Mouse (Mus musculus) gastrocnemius, adult 2 months (tissue): Measurements from ENCODE around the gene Cacng8. TPM values are rescaled to one million over a fixed set of nuclear protein-coding genes. Genes with fewer than 3 reads are reported as not detected.

Experiments used
- DNase-seq: peaks from one replicate; pipeline ENCODE4 v3.0.0; 2022
- H3K27ac ChIP-seq: fragments of 200-600 bp; 2 replicates; pipeline ENCODE4 v1.8.1; 2022; ENCODE audit warnings: mild to moderate bottlenecking
- H3K4me3 ChIP-seq: fragments of 200-600 bp; 2 replicates; pipeline ENCODE4 v1.8.1; 2022; ENCODE audit warnings: mild to moderate bottlenecking, moderate library complexity
- CTCF ChIP-seq: fragments of 200-600 bp; IDR thresholded peaks from 2 replicates; pipeline ENCODE4 v1.8.1; 2022; ENCODE audit warnings: antibody characterized with exemption, mild to moderate bottlenecking, moderate library complexity
- intact Hi-C: fragments of 180-260 bp; cut with DNase I; formaldehyde crosslinking; loops from one replicate; pipeline ENCODE4 v1.15.1; 2025
- long read RNA-seq, 2 experiments: library from polyadenylated mRNA; stranded (forward); transcript quantifications; one replicate each; pipeline ENCODE4 v2.0.0; 2021
- total RNA-seq, 2 experiments: library from RNA; stranded (reverse); gene quantifications; 2 replicates each; pipeline ENCODE4 v1.2.3; 2021

Cacng8 gene
- total RNA-seq = not detected
- long read RNA-seq, experiment 1 = 0 reads
- long read RNA-seq, experiment 2 = 0 reads

DNA sequence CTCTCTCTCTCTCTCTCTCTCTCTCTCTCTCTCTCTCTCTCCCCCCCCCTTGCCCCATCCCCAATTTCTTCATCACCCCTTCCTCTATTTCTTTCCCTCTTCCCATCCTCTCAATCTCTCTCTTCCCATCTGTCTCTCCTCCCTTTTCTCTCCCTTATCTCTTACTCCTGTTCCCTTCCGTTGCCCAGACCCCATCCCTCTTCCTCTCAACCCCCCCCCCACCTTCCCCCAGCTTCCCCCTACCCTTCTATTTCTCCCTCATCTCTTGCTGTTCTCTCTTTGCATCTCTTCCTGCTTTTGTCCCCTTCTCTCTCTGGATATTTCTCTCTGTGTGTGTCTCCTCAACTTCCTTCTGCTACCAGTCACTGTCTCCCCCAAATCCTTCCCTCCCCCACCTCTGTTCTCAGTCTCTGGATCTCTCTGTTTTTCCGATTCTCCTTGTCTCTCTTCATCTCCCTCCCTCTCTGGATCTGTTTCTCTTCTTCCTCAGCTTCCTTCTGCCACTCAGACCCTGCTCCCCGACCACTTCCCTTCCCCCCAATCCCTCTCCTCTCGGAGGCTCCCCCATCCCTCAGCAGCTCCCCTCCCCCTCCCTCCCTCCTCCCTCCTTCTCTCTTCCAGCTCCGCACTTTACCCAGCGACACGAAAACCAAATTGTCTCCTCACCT is at the start of gene Cacng8:
Cacng8 (plus strand) TSS at position 271 of the 668 bp plus-strand sequence.
- TF ChIP-seq CTCF = no peak
- no peak for DNase-seq
- no peak within 1 kb of the TSS for H3K4me3 ChIP-seq
- no peak within 1 kb of the TSS for H3K27ac ChIP-seq
- intact Hi-C loops = no loop called here

DNA sequence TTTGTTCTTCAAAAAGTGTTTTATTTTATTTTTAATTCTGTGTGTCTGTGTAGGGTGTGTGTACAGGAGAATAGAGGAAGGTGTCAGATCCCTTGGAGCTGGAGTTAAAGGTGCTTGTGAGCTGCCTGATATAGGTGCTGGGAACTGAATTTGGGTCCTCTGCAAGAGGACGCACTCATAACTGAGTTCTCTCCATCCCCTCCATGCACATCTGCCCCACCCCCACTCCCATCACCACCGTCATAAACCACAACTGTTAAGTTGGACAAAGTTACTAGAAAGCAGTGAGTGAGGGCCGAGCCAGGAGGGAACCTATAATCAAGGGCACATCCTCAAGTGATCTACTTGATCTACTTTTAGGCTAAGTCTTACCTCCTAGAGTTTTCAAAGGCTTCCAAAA is 46.6 kb upstream of the Cacng8 start:
- no peak overlapping the region for H3K27ac ChIP-seq
- no peak overlapping the region for H3K4me3 ChIP-seq
- no peak for TF ChIP-seq CTCF
- no peak for DNase-seq
- intact Hi-C loops = no loop called here

DNA sequence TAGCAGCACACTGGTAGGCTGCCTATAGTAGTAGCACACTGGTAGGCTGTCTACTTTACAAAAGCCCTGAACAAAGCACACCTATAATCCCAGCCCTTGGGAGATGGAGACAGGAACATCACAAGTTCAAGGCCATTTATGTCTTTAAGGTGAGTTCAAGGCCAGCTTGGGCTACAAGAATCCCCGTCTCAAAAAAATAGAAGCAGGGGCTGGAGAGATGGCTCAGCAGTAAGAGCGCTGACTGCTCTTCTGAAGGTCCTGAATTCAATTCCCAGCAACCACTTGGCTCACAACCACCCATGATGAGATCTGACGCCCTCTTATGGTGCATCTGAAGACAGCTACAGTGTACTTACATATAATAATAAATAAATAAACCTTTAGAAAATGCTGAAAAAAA is 45.2 kb upstream of the Cacng8 start:
- Histone ChIP-seq H3K27ac (no peak overlapping the region), H3K4me3 (no peak overlapping the region)
- TF ChIP-seq CTCF = no peak
- intact Hi-C loops = no loop called here
- DNase-seq = no peak

DNA sequence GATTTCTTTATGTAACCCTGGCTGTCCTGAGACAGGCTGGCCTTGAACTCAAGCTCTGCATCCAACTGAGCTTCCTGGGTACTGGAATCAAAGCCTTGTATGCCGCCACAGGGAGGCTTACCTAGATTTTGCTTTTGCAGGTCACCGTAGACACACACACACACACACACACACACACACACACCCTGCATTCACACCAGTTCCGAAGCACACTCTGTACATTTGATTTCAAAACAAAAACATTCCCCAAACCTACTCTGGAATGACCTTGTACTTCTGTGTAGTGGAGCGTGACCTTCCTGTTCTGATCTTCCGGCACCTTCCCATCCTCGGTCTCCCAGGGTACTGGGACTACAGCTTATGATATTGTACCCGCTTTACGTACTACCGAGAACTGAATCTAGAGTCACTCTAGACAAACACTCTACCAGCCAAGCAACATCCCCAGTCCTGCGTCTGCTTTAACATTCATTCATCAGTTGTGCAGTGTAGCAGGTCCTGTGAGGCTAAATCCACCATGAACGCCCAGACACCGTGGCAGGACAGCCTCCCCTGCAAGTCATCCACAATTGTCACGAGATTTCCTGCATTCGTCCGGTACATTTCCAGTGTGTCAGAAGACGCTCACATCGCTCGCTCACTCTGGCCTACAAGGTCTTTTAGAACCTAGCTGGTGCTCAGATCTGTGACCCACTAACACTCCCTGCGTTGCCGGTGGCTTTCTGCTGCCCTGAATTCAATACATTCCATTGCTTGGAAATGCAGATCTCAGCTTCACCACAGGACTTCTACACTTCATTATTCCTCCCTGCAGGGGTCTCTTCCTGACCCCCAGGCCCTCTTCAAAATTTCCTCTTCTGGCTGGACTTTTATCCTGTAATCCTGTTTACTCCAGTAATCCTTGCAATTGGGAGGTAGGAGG is 42.9 kb upstream of the Cacng8 start:
- no peak overlapping the region for H3K27ac ChIP-seq
- TF ChIP-seq CTCF = no peak
- intact Hi-C loops = no loop called here
- no peak overlapping the region for H3K4me3 ChIP-seq
- DNase-seq = no peak

DNA sequence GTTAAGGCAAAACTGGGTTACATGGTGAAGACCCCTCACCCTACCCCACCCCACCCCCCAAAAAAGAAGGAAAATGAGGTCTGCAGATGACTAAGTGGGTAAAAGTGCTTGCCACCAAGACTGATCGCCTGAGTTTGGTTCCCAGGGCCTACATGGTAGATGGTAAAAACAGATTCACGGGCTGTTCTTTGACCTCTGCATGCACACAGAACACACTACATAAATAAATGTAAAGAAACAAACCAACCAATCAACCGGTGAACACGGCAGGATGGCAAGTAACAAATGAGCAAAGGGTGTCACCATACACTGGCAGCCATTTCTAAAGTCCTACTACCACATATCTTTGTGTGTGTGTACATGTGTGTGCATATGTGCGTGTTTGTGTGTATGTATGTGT is 42.2 kb upstream of the Cacng8 start:
- H3K27ac ChIP-seq = no peak overlapping the region
- no peak for TF ChIP-seq CTCF
- H3K4me3 ChIP-seq = no peak overlapping the region
- DNase-seq = no peak
- intact Hi-C loops = no loop called here

DNA sequence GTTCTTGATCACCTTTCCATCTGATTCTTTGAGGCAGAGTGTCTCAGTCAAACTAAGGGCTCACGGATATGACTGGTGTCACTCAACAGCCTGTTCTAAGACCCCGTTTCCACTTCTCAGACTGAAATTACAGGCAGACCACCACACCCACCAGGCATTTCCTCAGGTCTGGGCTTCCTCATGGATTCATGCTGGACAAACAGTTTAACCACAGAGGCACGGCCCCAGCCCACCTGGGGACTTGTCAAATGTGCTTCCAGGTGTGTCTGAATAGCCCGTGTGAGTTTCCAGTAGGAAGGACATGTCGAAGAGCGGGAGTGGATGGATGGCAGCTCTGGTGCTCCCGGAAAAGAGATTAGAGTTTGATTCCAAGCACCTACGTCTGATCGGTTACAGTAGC is 40.7 kb upstream of the Cacng8 start:
- Histone ChIP-seq H3K27ac (no peak overlapping the region), H3K4me3 (no peak overlapping the region)
- intact Hi-C loops = no loop called here
- DNase-seq = no peak
- TF ChIP-seq CTCF = no peak

DNA sequence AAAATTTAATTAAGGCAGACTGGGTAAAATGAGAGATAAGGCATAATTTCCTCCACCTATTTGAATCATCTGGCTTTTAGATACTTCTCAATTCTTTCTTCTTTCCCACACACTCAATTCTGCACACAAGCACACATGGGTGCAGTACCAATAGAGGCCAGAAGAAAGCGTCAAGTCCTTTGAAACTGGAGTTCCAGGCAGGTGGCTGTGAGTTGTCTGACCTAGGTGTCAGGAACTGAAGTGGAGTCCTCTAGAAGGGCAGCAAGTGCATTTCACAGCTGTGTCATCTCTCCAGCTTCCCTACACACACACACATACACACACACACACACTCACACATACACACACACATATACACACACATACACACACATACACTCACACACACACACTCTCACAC is 38.9 kb upstream of the Cacng8 start:
- Histone ChIP-seq H3K27ac (no peak overlapping the region), H3K4me3 (no peak overlapping the region)
- no peak for TF ChIP-seq CTCF
- DNase-seq = no peak
- intact Hi-C loops = no loop called here

DNA sequence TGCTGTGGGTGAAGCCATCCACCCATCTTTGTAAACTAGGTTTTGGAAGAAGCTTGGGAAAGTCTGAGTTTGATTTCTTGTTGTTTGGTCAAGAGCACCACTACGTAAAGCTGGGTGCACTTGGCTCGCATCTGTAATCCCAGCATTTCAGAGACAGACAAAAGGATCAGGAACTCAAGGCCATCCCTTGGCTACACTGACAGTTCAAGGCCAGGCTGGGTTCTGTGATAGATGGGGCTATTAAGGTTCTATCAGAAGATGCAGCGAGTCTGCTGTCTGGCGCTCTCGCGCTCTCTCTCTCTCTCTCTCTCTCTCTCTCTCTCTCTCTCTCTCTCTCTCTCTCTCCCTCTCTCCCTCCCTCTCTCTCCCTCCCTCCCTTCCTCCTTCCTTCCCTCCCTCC is 35.6 kb upstream of the Cacng8 start:
- no peak for DNase-seq
- intact Hi-C loops = no loop called here
- H3K27ac ChIP-seq = no peak overlapping the region
- TF ChIP-seq CTCF = no peak
- H3K4me3 ChIP-seq = no peak overlapping the region

DNA sequence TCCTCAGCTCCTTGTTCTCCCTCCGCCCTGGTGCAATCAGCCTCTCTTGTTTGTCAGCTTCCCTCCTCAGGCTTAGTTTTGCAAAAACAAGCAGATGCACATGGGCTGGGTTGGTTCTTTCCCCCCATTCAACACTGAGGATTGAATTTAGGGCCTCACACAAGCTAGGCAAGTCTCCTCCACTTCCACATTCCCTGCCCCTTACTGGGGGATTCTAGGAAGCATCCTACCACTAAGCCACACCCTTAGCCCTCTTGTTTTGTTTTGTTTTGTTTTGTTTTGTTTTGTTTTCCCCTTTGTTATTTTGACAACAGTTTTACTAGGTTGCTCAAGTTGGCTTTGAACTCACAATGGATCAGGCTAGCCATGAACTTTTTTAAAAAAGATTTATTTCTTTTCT is 29.8 kb upstream of the Cacng8 start:
- no peak for DNase-seq
- Histone ChIP-seq H3K27ac (no peak overlapping the region), H3K4me3 (no peak overlapping the region)
- TF ChIP-seq CTCF = no peak
- intact Hi-C loops = no loop called here

DNA sequence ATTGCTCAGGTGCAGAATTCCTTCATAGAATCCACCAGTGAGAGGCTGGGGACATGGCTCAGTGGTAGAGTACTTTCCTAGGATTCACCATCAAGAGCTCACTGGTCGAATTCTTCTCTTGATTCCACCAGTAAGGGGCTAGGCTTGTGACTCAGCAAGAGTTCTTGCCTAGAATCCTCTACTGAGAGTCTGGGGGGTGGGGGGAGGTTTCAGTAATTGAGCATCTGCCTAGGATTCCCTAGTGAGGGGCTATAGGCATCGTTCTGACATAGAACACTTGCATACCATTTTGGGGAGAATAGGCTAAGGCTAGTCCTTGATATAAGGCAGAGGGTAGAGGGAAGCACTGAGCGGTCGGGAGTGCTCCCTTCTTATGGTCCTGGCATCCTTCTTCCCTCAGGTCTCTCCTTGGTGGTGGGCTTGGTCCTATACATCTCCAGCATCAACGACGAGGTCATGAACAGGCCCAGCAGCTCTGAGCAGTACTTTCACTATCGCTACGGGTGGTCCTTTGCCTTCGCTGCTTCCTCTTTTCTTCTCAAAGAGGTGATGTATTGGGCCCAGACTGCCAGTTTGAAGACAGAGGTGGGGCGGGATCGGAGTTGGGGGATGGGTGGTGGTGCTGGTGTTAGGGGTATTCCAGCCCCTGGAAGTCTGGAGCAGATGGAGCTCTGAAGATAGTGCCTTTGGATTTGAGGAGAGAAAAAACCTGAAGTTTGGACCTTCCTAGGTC is 24.8 kb upstream of the Cacng8 start:
- DNase-seq = no peak
- Histone ChIP-seq H3K27ac (no peak overlapping the region), H3K4me3 (no peak overlapping the region)
- no peak for TF ChIP-seq CTCF
- intact Hi-C loops = no loop called here

DNA sequence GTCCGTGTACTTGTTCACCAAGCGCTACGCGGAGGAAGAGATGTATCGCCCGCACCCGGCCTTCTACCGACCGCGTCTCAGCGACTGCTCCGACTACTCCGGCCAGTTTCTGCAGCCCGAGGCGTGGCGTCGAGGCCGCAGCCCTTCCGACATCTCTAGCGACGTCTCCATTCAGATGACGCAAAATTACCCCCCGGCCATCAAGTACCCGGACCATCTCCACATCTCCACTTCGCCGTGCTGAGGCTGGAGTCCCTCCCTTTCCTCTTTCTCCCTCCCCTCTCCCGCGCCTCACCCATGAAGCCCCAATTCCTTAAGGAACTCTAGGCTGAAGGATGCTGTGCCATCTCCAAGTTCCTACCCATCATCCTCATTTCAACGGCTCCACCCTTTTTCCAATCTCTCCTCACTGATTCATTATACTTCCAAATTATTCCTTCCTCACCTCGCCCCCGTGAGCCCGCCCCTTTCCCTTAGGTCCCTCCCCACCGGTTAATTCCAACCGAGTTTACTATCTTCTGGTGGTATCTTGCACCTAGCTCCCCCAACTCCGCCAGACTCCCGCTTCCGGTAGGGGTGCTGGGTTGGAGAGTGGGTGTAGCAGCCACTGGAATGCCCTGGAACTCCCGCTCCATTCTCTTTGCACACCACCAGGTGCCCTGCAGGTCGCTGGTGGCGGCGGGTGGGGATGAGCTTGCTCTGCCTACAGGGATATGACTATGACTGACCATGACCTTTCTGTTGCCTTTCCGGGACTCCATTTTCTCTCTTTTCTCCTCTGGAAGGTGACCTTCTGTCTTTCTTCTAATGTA is 23.6 kb upstream of the Cacng8 start:
- intact Hi-C loops = no loop called here
- no peak for DNase-seq
- Histone ChIP-seq H3K27ac (no peak overlapping the region), H3K4me3 (no peak overlapping the region)
- no peak for TF ChIP-seq CTCF

DNA sequence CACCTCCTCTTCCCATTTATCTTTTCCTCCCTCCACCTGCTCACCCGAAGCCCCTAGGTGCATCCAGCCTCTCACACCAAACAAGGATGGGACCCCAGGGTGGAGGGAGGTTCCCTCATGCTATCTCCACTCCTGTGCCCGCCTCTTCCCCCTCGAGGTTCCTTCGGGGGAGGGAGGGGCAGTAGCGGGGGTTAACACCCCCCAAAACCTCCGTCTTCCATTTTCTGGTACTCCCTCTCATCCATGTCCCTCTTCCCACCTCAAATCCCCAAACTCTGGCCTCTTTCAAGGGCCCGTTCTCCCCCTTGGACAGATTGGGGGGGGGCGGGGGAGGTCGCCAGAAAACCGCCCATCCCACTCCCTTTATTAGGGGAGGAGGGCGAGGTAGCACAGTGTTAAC is 22.9 kb upstream of the Cacng8 start:
- intact Hi-C loops = no loop called here

More for the DNA sequence above, 22.9 kb upstream of the Cacng8 start:
- DNase-seq = no peak
- TF ChIP-seq CTCF = no peak
- no peak overlapping the region for H3K4me3 ChIP-seq
- no peak overlapping the region for H3K27ac ChIP-seq
